Mouse (Mus musculus) liver, embryonic 14 days (tissue): ENCODE measurements around the gene Dnmbp. TPM values are rescaled to one million over a fixed set of nuclear protein-coding genes. Genes with fewer than 3 reads are reported as not detected.

Experiments
- polyA plus RNA-seq: library from polyadenylated mRNA; depleted of rRNA; stranded (reverse); fragments of >200 nt; gene quantifications from 2 replicates; pipeline ENCODE4 v1.2.3, GENCODE M21; 2012; rRNA removed

Dnmbp gene
- polyA plus RNA-seq = 2.0 TPM in 2 replicates

GRCm38 (mm10) chr19:43939769-43940689 is at the start of gene Dnmbp:
Dnmbp (minus strand) TSS chr19:43940191.

GRCm38 (mm10) chr19:43986069-43986794 is 46.2 kb upstream of the Dnmbp start, which contains the start of gene Cpn1:
Cpn1 (minus strand) TSS chr19:43986556.

Other genes with a start within 250 kb of the Dnmbp start
- 7.2 TPM in 2 replicates for gene Cutc, start 187.2 kb downstream of the Dnmbp start, polyA plus RNA-seq
- 7.1 and 9.1 TPM in 2 replicates for gene Cox15, start 187.2 kb downstream of the Dnmbp start, polyA plus RNA-seq
- gene Abcc2, start 158.0 kb downstream of the Dnmbp start, polyA plus RNA-seq = 12.7 and 14.3 TPM in 2 replicates
- gene Cpn1, start 46.4 kb upstream of the Dnmbp start, polyA plus RNA-seq = 43.5 and 50.3 TPM in 2 replicates
- gene Cyp2c23, start 89.0 kb upstream of the Dnmbp start, polyA plus RNA-seq = 10.4 and 12.0 TPM in 2 replicates
- 11.3 and 13.3 TPM in 2 replicates for gene Erlin1, start 129.6 kb upstream of the Dnmbp start, polyA plus RNA-seq
- 22.3 and 26.1 TPM in 2 replicates for gene Chuk, start 167.3 kb upstream of the Dnmbp start, polyA plus RNA-seq
- 9.0 and 10.2 TPM in 2 replicates for gene Cwf19l1, start 195.7 kb upstream of the Dnmbp start, polyA plus RNA-seq
- gene Bloc1s2, start 206.3 kb upstream of the Dnmbp start, polyA plus RNA-seq = 27.3 and 33.5 TPM in 2 replicates